Mouse (Mus musculus): ENCODE results near the gene Haus8. TPM values are rescaled to one million over a fixed set of nuclear protein-coding genes. Genes with fewer than 3 reads are reported as not detected.

The Haus8 gene
- polyA plus RNA-seq, 1 experiment = 13.3 TPM

DNA sequence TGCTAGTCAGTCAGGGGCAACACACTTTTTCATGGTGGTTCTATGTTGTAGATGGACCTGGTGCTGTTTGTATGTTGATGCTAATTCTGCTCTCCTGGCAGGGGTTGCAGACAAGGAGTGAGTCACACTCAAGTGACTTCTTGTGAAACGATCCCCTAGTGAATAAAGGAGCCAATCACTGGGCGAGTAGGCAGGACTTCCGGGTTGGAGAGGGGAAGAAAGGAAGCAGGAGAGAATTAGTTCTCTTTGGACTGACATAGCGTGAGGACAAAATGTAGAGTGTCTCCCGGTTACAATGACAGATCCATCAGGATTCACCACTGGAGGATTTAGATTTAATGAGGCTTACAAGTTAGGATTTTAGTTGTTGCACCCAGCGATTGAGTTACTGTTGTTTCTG is 37.7 kb upstream of the Haus8 start:
- Histone ChIP-seq H3K4me3 (ENCODE audit: extremely low read depth, insufficient read depth, insufficient read length) (no peak overlapping the region), H3K27ac (ENCODE audit: insufficient read depth, low read length) (no peak overlapping the region), H3K36me3 (ENCODE audit: control insufficient read depth, insufficient read depth, low read length) (peaks cover 4% of the 10 kb centered on the region), H3K27me3 (ENCODE audit: control insufficient read depth, insufficient read depth, low read length) (no peaks in the 10 kb centered on the region), H3K4me1 (ENCODE audit: control insufficient read depth, insufficient read depth, insufficient read length) (peaks cover 6% of the 10 kb centered on the region; the same call in 1 of the 2 replicates)
- no peak for DNase-seq (ENCODE audit: low read depth in 1 of 2, low spot score in 2 of 2)
- whole genome bisulfite sequencing = 65% methylated on average over 6 of the region's 6 CpGs
- no peak for TF ChIP-seq POLR2A (IDR thresholded peaks at IDR 0.05; ENCODE audit: low read depth, low read length)

GRCm38 (mm10) chr8:71307913-71308312 is 35.2 kb upstream of the Haus8 start:
- no peak for TF ChIP-seq CTCF (IDR thresholded peaks at IDR 0.05; ENCODE audit: extremely low read depth, insufficient read depth, insufficient read length, insufficient replicate concordance)
- TF ChIP-seq POLR2A (IDR thresholded peaks at IDR 0.05; ENCODE audit: low read depth, low read length) = no peak

DNA sequence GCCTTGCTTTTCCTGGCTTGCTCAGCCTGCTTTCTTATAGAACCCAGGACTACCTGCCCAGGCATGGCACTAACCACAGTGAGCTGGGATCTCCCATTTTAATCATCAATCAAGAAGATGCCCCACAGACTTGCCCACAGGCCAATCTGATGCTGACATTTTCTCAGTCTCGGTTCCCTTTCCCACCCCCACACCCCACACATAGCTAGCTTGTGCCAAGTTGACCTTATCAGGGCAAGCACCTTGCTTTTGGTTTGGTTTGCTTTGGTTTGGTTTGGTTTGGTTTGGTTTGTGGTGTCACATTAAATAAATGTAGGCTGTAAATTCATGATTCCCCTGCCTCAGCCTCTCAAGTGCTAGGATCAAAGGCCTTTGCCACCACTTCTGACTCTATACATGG is 34.6 kb upstream of the Haus8 start:
- Histone ChIP-seq H3K36me3 (ENCODE audit: control insufficient read depth, insufficient read depth, low read length) (peaks cover 3% of the 10 kb centered on the region; the same call in 1 of the 2 replicates), H3K27me3 (ENCODE audit: control insufficient read depth, insufficient read depth, low read length) (no peaks in the 10 kb centered on the region), H3K27ac (ENCODE audit: insufficient read depth, low read length) (no peak overlapping the region), H3K4me3 (ENCODE audit: extremely low read depth, insufficient read depth, insufficient read length) (no peak overlapping the region), H3K4me1 (ENCODE audit: control insufficient read depth, insufficient read depth, insufficient read length) (peaks cover 6% of the 10 kb centered on the region; the same call in 1 of the 2 replicates)
- 23% methylated on average over 1 of the region's 1 CpGs for WGBS
- no peak for DNase-seq (ENCODE audit: low read depth in 1 of 2, low spot score in 2 of 2)
- TF ChIP-seq POLR2A (IDR thresholded peaks at IDR 0.05; ENCODE audit: low read depth, low read length) (no peak), CTCF (IDR thresholded peaks at IDR 0.05; ENCODE audit: extremely low read depth, insufficient read depth, insufficient read length, insufficient replicate concordance) (no peak)

More at GRCm38 (mm10) chr8:71307913-71308312, 35.2 kb upstream of the Haus8 start:
- WGBS = 83% methylated on average over 4 of the region's 4 CpGs
- Histone ChIP-seq H3K27ac (ENCODE audit: insufficient read depth, low read length) (peak overlapping the region; percentile 51; the same call in 1 of the 2 replicates), H3K27me3 (ENCODE audit: control insufficient read depth, insufficient read depth, low read length) (no peaks in the 10 kb centered on the region), H3K4me3 (ENCODE audit: extremely low read depth, insufficient read depth, insufficient read length) (no peak overlapping the region), H3K36me3 (ENCODE audit: control insufficient read depth, insufficient read depth, low read length) (0 out of 2 replicates have a peak, but pooled peaks cover 1% of the 10 kb centered on the region), H3K4me1 (ENCODE audit: control insufficient read depth, insufficient read depth, insufficient read length) (peaks cover 6% of the 10 kb centered on the region; the same call in 1 of the 2 replicates)
- DNase-seq (ENCODE audit: low read depth in 1 of 2, low spot score in 2 of 2) = no peak

- Histone ChIP-seq H3K36me3 (ENCODE audit: control insufficient read depth, insufficient read depth, low read length) (peaks cover 4% of the 10 kb centered on the region), H3K4me1 (ENCODE audit: control insufficient read depth, insufficient read depth, insufficient read length) (peaks cover 6% of the 10 kb centered on the region; the same call in 1 of the 2 replicates), H3K4me3 (ENCODE audit: extremely low read depth, insufficient read depth, insufficient read length) (no peak overlapping the region), H3K27ac (ENCODE audit: insufficient read depth, low read length) (no peak overlapping the region), H3K27me3 (ENCODE audit: control insufficient read depth, insufficient read depth, low read length) (no peaks in the 10 kb centered on the region)
- DNase-seq (ENCODE audit: low read depth in 1 of 2, low spot score in 2 of 2) = no peak
- 83% methylated on average over 1 of the region's 1 CpGs for WGBS
- no peak for TF ChIP-seq POLR2A (IDR thresholded peaks at IDR 0.05; ENCODE audit: low read depth, low read length)
- no peak for TF ChIP-seq CTCF (IDR thresholded peaks at IDR 0.05; ENCODE audit: extremely low read depth, insufficient read depth, insufficient read length, insufficient replicate concordance)
Measured at GRCm38 (mm10) chr8:71305988-71306387, 33.3 kb upstream of the Haus8 start.

DNA sequence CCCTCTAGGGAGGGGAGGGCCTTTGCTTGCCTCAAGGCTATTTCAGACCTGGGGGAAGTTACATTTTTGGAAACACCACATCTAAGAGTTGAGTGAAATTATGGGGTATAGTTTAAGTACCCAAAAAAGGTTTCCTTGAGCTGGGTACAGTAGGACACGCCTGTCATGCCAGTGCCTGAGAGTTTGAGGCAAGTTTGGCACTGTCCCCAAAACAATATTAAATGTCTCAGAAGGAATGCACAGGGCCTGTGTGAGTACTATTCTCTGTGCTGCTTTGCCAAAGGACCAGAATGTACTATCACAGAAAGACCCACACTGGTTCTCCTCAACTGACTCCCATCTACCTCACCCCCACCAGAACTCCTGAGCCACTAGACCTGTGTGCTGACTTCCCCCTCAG is 30.9 kb upstream of the Haus8 start:
- H3K4me1 ChIP-seq (ENCODE audit: control insufficient read depth, insufficient read depth, insufficient read length) = peaks cover 3% of the 10 kb centered on the region; the same call in 1 of the 2 replicates
- 34% methylated on average over 1 of the region's 1 CpGs for WGBS
- H3K4me3 ChIP-seq (ENCODE audit: extremely low read depth, insufficient read depth, insufficient read length) = no peak overlapping the region
- no peak overlapping the region for H3K27ac ChIP-seq (ENCODE audit: insufficient read depth, low read length)
- no peak for DNase-seq (ENCODE audit: low read depth in 1 of 2, low spot score in 2 of 2)
- H3K27me3 ChIP-seq (ENCODE audit: control insufficient read depth, insufficient read depth, low read length) = no peaks in the 10 kb centered on the region
- TF ChIP-seq CTCF (IDR thresholded peaks at IDR 0.05; ENCODE audit: extremely low read depth, insufficient read depth, insufficient read length, insufficient replicate concordance) (no peak), POLR2A (IDR thresholded peaks at IDR 0.05; ENCODE audit: low read depth, low read length) (no peak)
- H3K36me3 ChIP-seq (ENCODE audit: control insufficient read depth, insufficient read depth, low read length) = peaks cover 5% of the 10 kb centered on the region

- H3K27me3 ChIP-seq (ENCODE audit: control insufficient read depth, insufficient read depth, low read length) = no peaks in the 10 kb centered on the region
- H3K36me3 ChIP-seq (ENCODE audit: control insufficient read depth, insufficient read depth, low read length) = peaks cover 5% of the 10 kb centered on the region
- DNase-seq (ENCODE audit: low read depth in 1 of 2, low spot score in 2 of 2) = no peak
- H3K4me3 ChIP-seq (ENCODE audit: extremely low read depth, insufficient read depth, insufficient read length) = no peak overlapping the region
- WGBS = 92% methylated on average over 1 of the region's 1 CpGs
- H3K4me1 ChIP-seq (ENCODE audit: control insufficient read depth, insufficient read depth, insufficient read length) = 0 out of 2 replicates have a peak, but pooled peaks cover 3% of the 10 kb centered on the region
- TF ChIP-seq CTCF (IDR thresholded peaks at IDR 0.05; ENCODE audit: extremely low read depth, insufficient read depth, insufficient read length, insufficient replicate concordance) = no peak
- no peak overlapping the region for H3K27ac ChIP-seq (ENCODE audit: insufficient read depth, low read length)
Measured at GRCm38 (mm10) chr8:71302788-71303187, 30.1 kb upstream of the Haus8 start.

- Histone ChIP-seq H3K36me3 (ENCODE audit: control insufficient read depth, insufficient read depth, low read length) (peaks cover 5% of the 10 kb centered on the region), H3K4me3 (ENCODE audit: extremely low read depth, insufficient read depth, insufficient read length) (no peak overlapping the region), H3K4me1 (ENCODE audit: control insufficient read depth, insufficient read depth, insufficient read length) (peaks cover 23% of the 10 kb centered on the region; the same call in 1 of the 2 replicates), H3K27ac (ENCODE audit: insufficient read depth, low read length) (no peak overlapping the region), H3K27me3 (ENCODE audit: control insufficient read depth, insufficient read depth, low read length) (no peaks in the 10 kb centered on the region)
- no peak for TF ChIP-seq CTCF (IDR thresholded peaks at IDR 0.05; ENCODE audit: extremely low read depth, insufficient read depth, insufficient read length, insufficient replicate concordance)
- no peak for TF ChIP-seq POLR2A (IDR thresholded peaks at IDR 0.05; ENCODE audit: low read depth, low read length)
- no peak for DNase-seq (ENCODE audit: low read depth in 1 of 2, low spot score in 2 of 2)
- WGBS = 86% methylated on average over 3 of the region's 3 CpGs
Measured at GRCm38 (mm10) chr8:71299716-71300115, 27.0 kb upstream of the Haus8 start.
